Mouse (Mus musculus) small intestine, adult 2 months (tissue): ENCODE data around the gene Zfyve28. TPM values are rescaled to one million over a fixed set of nuclear protein-coding genes. Genes with fewer than 3 reads are reported as not detected.

Experiments
- H3K27ac ChIP-seq: fragments of 200-500 bp; 2 replicates; pipeline ENCODE4 v1.5.1; 2012; ENCODE audit warnings: low read depth, low read length, control low read depth, inconsistent platforms; ENCODE audit not compliant: insufficient read depth
- H3K27me3 ChIP-seq: fragments of 200-500 bp; 2 replicates; pipeline ENCODE4 v1.6.1; 2012; ENCODE audit warnings: mild to moderate bottlenecking, moderate library complexity, low read length, inconsistent platforms; ENCODE audit not compliant: control insufficient read depth, insufficient read depth
- H3K36me3 ChIP-seq: fragments of 200-500 bp; 2 replicates; pipeline ENCODE4 v1.6.1; 2012; ENCODE audit warnings: mild to moderate bottlenecking, low read length, control low read depth, inconsistent platforms; ENCODE audit not compliant: control insufficient read depth, insufficient read depth
- H3K4me1 ChIP-seq: fragments of 200-500 bp; 2 replicates; pipeline ENCODE4 v1.6.1; 2012; ENCODE audit warnings: low read length, inconsistent platforms, mixed read lengths; ENCODE audit not compliant: control insufficient read depth, insufficient read depth, insufficient read length
- H3K4me3 ChIP-seq: fragments of 200-500 bp; 2 replicates; pipeline ENCODE4 v1.5.1; 2012; ENCODE audit warnings: low read depth, mild to moderate bottlenecking, control low read depth, inconsistent platforms, low read length, moderate library complexity
- CTCF ChIP-seq: fragments of 200-500 bp; IDR thresholded peaks from 2 replicates; pipeline ENCODE4 v1.5.1; 2012; ENCODE audit warnings: low read depth, mild to moderate bottlenecking, control low read depth, inconsistent platforms, low read length, moderate library complexity, mixed read lengths; ENCODE audit not compliant: insufficient replicate concordance, insufficient read length; ENCODE audit errors: extremely low read depth
- POLR2A ChIP-seq: fragments of 200-500 bp; IDR thresholded peaks from 2 replicates; pipeline ENCODE4 v1.6.1; 2012; ENCODE audit warnings: low read depth, mild to moderate bottlenecking, control low read depth, inconsistent platforms, low read length, moderate library complexity
- WGBS: fragments of 180-500 bp; shearing (Covaris S2); methylation state at CpG from one replicate; pipeline ENCODE4 v1.1.7; 2018; 5-methylcytosine and 5-hydroxymethylcytosine counted together
- polyA plus RNA-seq: library from polyadenylated mRNA; depleted of rRNA; stranded (reverse); fragments of >200 nt; gene quantifications from 2 replicates; pipeline ENCODE4 v1.2.3, GENCODE M21; 2012

Zfyve28 gene
- polyA plus RNA-seq, 1 experiment = 1.7 TPM

GRCm38 (mm10) chr5:34233221-34233515 is 55.1 kb downstream of the Zfyve28 start:
- peaks cover 11% of the 10 kb centered on the region; the same call in 1 of the 2 replicates for H3K4me1 ChIP-seq
- 84% methylated on average over 6 of the region's 6 CpGs for WGBS
- no peak for TF ChIP-seq POLR2A
- TF ChIP-seq CTCF = no peak
- H3K27ac ChIP-seq = peak overlapping the region; percentile 50
- no peaks in the 10 kb centered on the region for H3K36me3 ChIP-seq
- H3K27me3 ChIP-seq = no peaks in the 10 kb centered on the region
- no peak overlapping the region for H3K4me3 ChIP-seq

- H3K36me3 ChIP-seq = no peaks in the 10 kb centered on the region
- H3K4me1 ChIP-seq = peaks cover 11% of the 10 kb centered on the region; the same call in 1 of the 2 replicates
- TF ChIP-seq CTCF (no peak), POLR2A (no peak)
- H3K4me3 ChIP-seq = no peak overlapping the region
- 48% methylated on average over 8 of the region's 8 CpGs for WGBS
- H3K27me3 ChIP-seq = no peaks in the 10 kb centered on the region
- H3K27ac ChIP-seq = peak overlapping the region; percentile 50
Observed at GRCm38 (mm10) chr5:34232481-34233220, 55.6 kb downstream of the Zfyve28 start.

- no peak for TF ChIP-seq CTCF
- no peak for TF ChIP-seq POLR2A
- Histone ChIP-seq H3K36me3 (no peaks in the 10 kb centered on the region), H3K27me3 (no peaks in the 10 kb centered on the region), H3K4me3 (no peak overlapping the region), H3K4me1 (peaks cover 11% of the 10 kb centered on the region; the same call in 1 of the 2 replicates), H3K27ac (peak overlapping the region; percentile 50)
- 76% methylated on average over 6 of the region's 6 CpGs for WGBS
Observed at GRCm38 (mm10) chr5:34231901-34232300, 56.3 kb downstream of the Zfyve28 start.

GRCm38 (mm10) chr5:34230599-34231485 is 57.4 kb downstream of the Zfyve28 start:
- Histone ChIP-seq H3K27ac (peak overlapping the region; percentile 78), H3K27me3 (no peaks in the 10 kb centered on the region), H3K4me3 (no peak overlapping the region), H3K36me3 (no peaks in the 10 kb centered on the region), H3K4me1 (peaks cover 11% of the 10 kb centered on the region; the same call in 1 of the 2 replicates)
- WGBS = 63% methylated on average over 9 of the region's 9 CpGs
- no peak for TF ChIP-seq POLR2A

- Histone ChIP-seq H3K36me3 (no peaks in the 10 kb centered on the region), H3K4me3 (no peak overlapping the region), H3K27ac (no peak overlapping the region), H3K27me3 (no peaks in the 10 kb centered on the region), H3K4me1 (peaks cover 11% of the 10 kb centered on the region; the same call in 1 of the 2 replicates)
- no peak for TF ChIP-seq CTCF
- TF ChIP-seq POLR2A = no peak
- WGBS = 82% methylated on average over 5 of the region's 5 CpGs
Observed at GRCm38 (mm10) chr5:34229503-34229902, 58.7 kb downstream of the Zfyve28 start.

GRCm38 (mm10) chr5:34225516-34225915 is 62.7 kb downstream of the Zfyve28 start:
- TF ChIP-seq CTCF (no peak), POLR2A (no peak)
- Histone ChIP-seq H3K36me3 (no peaks in the 10 kb centered on the region), H3K27me3 (no peaks in the 10 kb centered on the region), H3K27ac (no peak overlapping the region), H3K4me1 (0 out of 2 replicates have a peak, but pooled peaks cover 2% of the 10 kb centered on the region), H3K4me3 (no peak overlapping the region)
- WGBS = 92% methylated on average over 2 of the region's 2 CpGs

GRCm38 (mm10) chr5:34224515-34224914 is 63.7 kb downstream of the Zfyve28 start:
- H3K36me3 ChIP-seq = no peaks in the 10 kb centered on the region
- 82% methylated on average over 5 of the region's 5 CpGs for WGBS

More at GRCm38 (mm10) chr5:34224515-34224914, 63.7 kb downstream of the Zfyve28 start:
- H3K4me3 ChIP-seq = no peak overlapping the region
- H3K4me1 ChIP-seq = no peaks in the 10 kb centered on the region
- TF ChIP-seq POLR2A (no peak), CTCF (no peak)
- no peaks in the 10 kb centered on the region for H3K27me3 ChIP-seq
- no peak overlapping the region for H3K27ac ChIP-seq
